Mouse (Mus musculus): ENCODE measurements around the gene Ube2u.

The Ube2u gene

DNA sequence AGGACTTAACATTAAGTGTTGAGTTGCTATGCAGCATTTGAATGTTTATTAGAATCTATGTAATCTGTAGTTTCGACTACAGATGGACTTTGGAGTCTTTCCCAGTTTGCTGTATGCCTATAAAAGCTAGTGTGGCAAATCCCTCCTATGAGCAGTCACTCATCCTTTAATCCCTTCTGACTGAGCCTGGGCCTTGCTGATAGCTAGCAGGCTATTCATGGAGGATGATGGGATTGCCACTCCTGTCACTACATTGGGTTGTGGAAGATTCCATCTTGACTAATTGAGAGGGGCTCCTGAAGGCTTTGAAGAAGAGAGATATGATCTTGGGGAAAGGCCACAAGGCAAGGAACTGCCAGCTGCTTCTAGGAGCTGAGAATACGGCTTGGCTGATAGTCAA, 74.6 kb downstream of the Ube2u start:
- no peak for DNase-seq

DNA sequence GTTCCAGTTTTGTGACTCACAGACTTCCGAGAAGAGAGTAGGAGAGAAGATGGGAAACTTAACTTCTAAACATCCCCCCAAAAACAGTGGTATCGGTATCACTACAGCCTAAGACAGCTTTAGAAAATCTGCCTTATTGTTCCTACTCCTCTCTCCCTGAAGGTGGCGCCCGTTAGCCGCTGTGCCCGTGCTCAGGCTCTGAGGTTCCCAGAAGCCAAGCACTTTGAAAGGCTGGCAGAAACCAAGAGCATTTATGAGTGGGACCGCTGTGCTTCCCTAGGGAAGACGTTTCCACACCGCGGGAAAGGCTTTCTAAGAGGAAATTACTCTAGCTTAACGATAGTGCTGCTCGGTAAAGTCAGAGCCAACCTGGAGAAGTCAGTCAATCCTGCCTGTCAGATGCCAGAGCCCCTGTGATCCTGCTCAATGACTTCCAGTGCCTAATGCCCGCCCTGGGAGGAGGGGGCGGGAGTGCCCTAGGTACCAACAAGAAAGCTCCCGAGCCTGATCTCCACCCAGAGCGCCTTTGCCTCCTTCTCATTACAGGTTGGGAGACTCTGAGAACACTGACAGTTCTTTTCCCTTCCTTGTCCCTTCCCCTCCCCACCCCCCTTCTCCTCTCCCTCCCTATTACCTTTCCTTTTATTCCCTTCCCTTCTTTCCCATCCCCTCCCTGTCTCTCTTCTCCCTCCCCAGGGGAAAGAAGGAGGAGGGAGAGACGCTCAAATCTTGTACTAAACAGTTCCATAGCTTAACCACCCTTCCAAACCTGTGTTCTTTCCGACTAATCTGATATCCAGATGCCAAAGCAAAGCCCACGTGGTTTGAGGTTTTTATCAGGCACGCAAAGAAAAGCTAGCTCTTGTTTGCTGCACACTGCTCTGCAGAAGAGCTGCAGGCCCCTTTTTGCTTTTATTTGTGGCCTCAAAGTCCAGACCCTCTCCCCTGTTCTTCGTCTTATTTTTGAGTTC, 109.9 kb downstream of the Ube2u start:
- peak; percentile 18 for DNase-seq

- DNase-seq: no peak
These were observed 117.1 kb downstream of the Ube2u start for GRCm38 (mm10) chr4:100595771-100596170.

- no peak for DNase-seq
These were observed 118.0 kb downstream of the Ube2u start for GRCm38 (mm10) chr4:100596630-100597029.

DNA sequence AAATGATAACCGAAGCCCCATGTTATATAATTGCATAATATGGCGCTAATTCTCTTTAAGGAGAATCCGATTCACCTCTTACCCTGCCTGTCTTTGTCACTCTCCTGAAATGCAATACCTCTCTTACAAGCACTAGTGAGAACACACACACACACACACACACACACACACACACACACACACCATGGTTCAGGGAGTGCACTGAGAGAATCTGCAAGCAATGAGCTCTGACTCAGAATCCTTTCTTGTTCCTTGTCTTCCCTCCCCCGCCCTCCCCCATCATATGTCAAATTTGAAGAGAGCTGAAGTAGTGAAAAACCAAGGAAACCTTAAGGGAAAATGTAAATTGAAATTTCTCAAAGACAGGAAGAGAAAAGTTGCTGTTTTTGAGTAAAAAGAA, 118.4 kb downstream of the Ube2u start:
- no peak for DNase-seq

Data from thymus, postnatal 14 days (tissue).